Comparison of ENCODE assay signal across 15 mouse cellular contexts in genomic region chr2:146363483-146363882, GRCm38 (mm10).
DNase-seq lines count a peak whose midpoint lies in the region; ATAC-seq and TF ChIP-seq lines count a peak whose summit lies in the region.
"Had no signal": no experiment of that assay in that cellular context is flagged by ENCODE, and none has a peak within 500 bp of the region (broad histone marks: within the 10 kb centered on the region; RNA-seq: fewer than 3 reads in every experiment).

No protein-coding gene starts in this region.

- 77% methylated on average over 2 of the region's 2 CpGs for WGBS in intestine, embryonic 15.5 days

- peak in 1 of 2 experiments; percentile 17 for DNase-seq in layer of hippocampus, adult 2 months (ENCODE audit: low spot score in 2 of 2)
- no peak for DNase-seq in layer of hippocampus, postnatal 10 days (ENCODE audit: low spot score in 2 of 2)
- peak; percentile 84 for DNase-seq in cerebellum, adult 11-12 months
- DNase-seq in frontal cortex, postnatal 36 days (ENCODE audit: low spot score in 2 of 2): peak; percentile 63 to 67
- DNase-seq in right cerebral cortex, postnatal 10 days (ENCODE audit: low spot score in 2 of 2): peak; percentile 52 to 53
- DNase-seq in Muller cell, postnatal 12 days (ENCODE audit: inconsistent ontology term): no peak
- no peak for DNase-seq in kidney, adult 9 months
- DNase-seq: adrenal gland, adult 2 months; heart, adult 11 months; liver, embryonic 13.5 days had no signal

- H3K4me2 ChIP-seq in intestine, embryonic 15.5 days (replicated peaks): no peak overlapping the region
- H3K4me2 ChIP-seq: embryonic facial prominence, embryonic 13.5 days; liver, embryonic 13.5 days had no signal

- TF ChIP-seq CTCF in layer of hippocampus, adult 2 months (conservative IDR thresholded peaks at IDR 0.05): no peak

- no peaks in the 10 kb centered on the region for H3K27me3 ChIP-seq in intestine, embryonic 15.5 days (replicated peaks)
- H3K27me3 ChIP-seq: embryonic facial prominence, embryonic 13.5 days; liver, embryonic 13.5 days; Patski had no signal

- no peak for ATAC-seq in intestine, embryonic 15.5 days
- ATAC-seq: forebrain, postnatal 0 days; Patski had no signal

- no peaks in the 10 kb centered on the region for H3K9me3 ChIP-seq in intestine, embryonic 15.5 days
- H3K9me3 ChIP-seq: embryonic facial prominence, embryonic 13.5 days; liver, embryonic 13.5 days had no signal

- H3K4me1 ChIP-seq in intestine, embryonic 15.5 days (replicated peaks): peaks cover 6% of the 10 kb centered on the region

- no peaks in the 10 kb centered on the region for H3K36me3 ChIP-seq in intestine, embryonic 15.5 days
- H3K36me3 ChIP-seq: embryonic facial prominence, embryonic 13.5 days; liver, embryonic 13.5 days had no signal

- H3K27ac ChIP-seq in layer of hippocampus, adult 2 months: 0 out of 2 replicates have a peak overlapping the region, but pooled peaks have one; percentile 46
- no peak overlapping the region for H3K27ac ChIP-seq in intestine, embryonic 15.5 days
- H3K27ac ChIP-seq: embryonic facial prominence, embryonic 13.5 days; liver, embryonic 13.5 days had no signal

- H3K9ac ChIP-seq in intestine, embryonic 15.5 days: no peak overlapping the region
- H3K9ac ChIP-seq: embryonic facial prominence, embryonic 13.5 days; forebrain, postnatal 0 days; liver, embryonic 13.5 days had no signal

- no peak overlapping the region for H3K4me3 ChIP-seq in layer of hippocampus, adult 2 months
- no peak overlapping the region for H3K4me3 ChIP-seq in intestine, embryonic 15.5 days (replicated peaks)
- H3K4me3 ChIP-seq: embryonic facial prominence, embryonic 13.5 days; liver, embryonic 13.5 days; myocyte had no signal

Comparison
In these comparisons a context has a peak if more than half of its experiments do, and no peak if none do; other contexts are left out.
1. DNase-seq: peak in cerebellum, adult 11-12 months (single experiment), frontal cortex, postnatal 36 days (2 of 2) and right cerebral cortex, postnatal 10 days (2 of 2); none in layer of hippocampus, postnatal 10 days (0 of 2), Muller cell, postnatal 12 days (single experiment) and kidney, adult 9 months (single experiment).